Mouse (Mus musculus) heart, embryonic 15.5 days (tissue): Measurements from ENCODE around the gene Rftn1. TPM values are rescaled to one million over a fixed set of nuclear protein-coding genes. Genes with fewer than 3 reads are reported as not detected.
"Not testable (repeated sequence)": the region's sequence is repeated elsewhere in the genome, so short reads cannot be mapped to it uniquely, and the experiment has no call there.

Experiments used
- ATAC-seq: fragments of 200-750 bp; cut with Nextera tagmentation; replicated peaks from 2 replicates; pipeline ENCODE4 v1.8.0; 2017; ENCODE audit warnings: low read depth, moderate TSS enrichment; ENCODE audit not compliant: insufficient number of reproducible peaks, insufficient read depth, low FRiP score
- H3K27ac ChIP-seq: fragments of 300-500 bp; sonication (generic); 2 replicates; pipeline ENCODE4 v1.5.1; 2015; ENCODE audit warnings: mild to moderate bottlenecking, inconsistent platforms
- H3K27me3 ChIP-seq: fragments of 300-500 bp; sonication (generic); 2 replicates; pipeline ENCODE4 v1.6.1; 2015; ENCODE audit warnings: inconsistent platforms
- H3K36me3 ChIP-seq: fragments of 300-500 bp; sonication (generic); 2 replicates; pipeline ENCODE4 v1.6.1; 2015; ENCODE audit warnings: mild to moderate bottlenecking, inconsistent platforms
- H3K4me1 ChIP-seq: fragments of 300-500 bp; sonication (generic); replicated peaks from 2 replicates; pipeline ENCODE4 v1.6.1; 2015; ENCODE audit warnings: inconsistent platforms
- H3K4me2 ChIP-seq: fragments of 300-500 bp; sonication (generic); 2 replicates; pipeline ENCODE4 v1.6.1; 2015; ENCODE audit warnings: inconsistent platforms, mild to moderate bottlenecking, moderate library complexity
- H3K4me3 ChIP-seq: fragments of 300-500 bp; sonication (generic); 2 replicates; pipeline ENCODE4 v1.5.1; 2015; ENCODE audit warnings: mild to moderate bottlenecking, inconsistent platforms
- H3K9ac ChIP-seq: fragments of 300-500 bp; sonication (generic); 2 replicates; pipeline ENCODE4 v1.6.1; 2015; ENCODE audit warnings: mild to moderate bottlenecking, inconsistent platforms
- H3K9me3 ChIP-seq: fragments of 300-500 bp; sonication (generic); replicated peaks from 2 replicates; pipeline ENCODE4 v1.6.1; 2016; ENCODE audit warnings: inconsistent platforms
- WGBS: fragments of 180-500 bp; shearing (Covaris S2); methylation state at CpG from one replicate; pipeline ENCODE4 v1.1.7; 2015; ENCODE audit warnings: mixed read lengths; 5-methylcytosine and 5-hydroxymethylcytosine counted together
- polyA plus RNA-seq: library from polyadenylated mRNA; unstranded; fragments of >200 nt; fragmentation: Nextera tagmentation; extraction: Ambion mirVana; gene quantifications from 2 replicates; pipeline ENCODE4 v1.2.1, GENCODE M21; 2015

Gene Rftn1
- polyA plus RNA-seq, 1 experiment from 2014 or later: 29.7 TPM

- Histone ChIP-seq H3K36me3 (no peaks in the 10 kb centered on the region), H3K4me1 (0 out of 2 replicates have a peak, but pooled peaks cover 2% of the 10 kb centered on the region), H3K4me2 (no peak overlapping the region), H3K27ac (no peak overlapping the region), H3K9ac (no peak overlapping the region), H3K9me3 (no peaks in the 10 kb centered on the region), H3K4me3 (no peak overlapping the region), H3K27me3 (no peaks in the 10 kb centered on the region)
- WGBS: 72% methylated on average over 5 of the region's 5 CpGs
- ATAC-seq: no peak
These were observed 34.2 kb upstream of the Rftn1 start for GRCm38 (mm10) chr17:50224718-50225117.

GRCm38 (mm10) chr17:50217978-50218377 is 27.5 kb upstream of the Rftn1 start:
- H3K27ac ChIP-seq: no peak overlapping the region
- H3K9ac ChIP-seq: no peak overlapping the region
- no peaks in the 10 kb centered on the region for H3K9me3 ChIP-seq
- ATAC-seq: no peak
- no peaks in the 10 kb centered on the region for H3K4me1 ChIP-seq
- no peaks in the 10 kb centered on the region for H3K27me3 ChIP-seq
- no peaks in the 10 kb centered on the region for H3K36me3 ChIP-seq
- H3K4me3 ChIP-seq: no peak overlapping the region
- no peak overlapping the region for H3K4me2 ChIP-seq
- 70% methylated on average over 4 of the region's 4 CpGs for WGBS

- ATAC-seq: no peak
- no peak overlapping the region for H3K4me2 ChIP-seq
- no peaks in the 10 kb centered on the region for H3K4me1 ChIP-seq
- no peak overlapping the region for H3K4me3 ChIP-seq
- no peak overlapping the region for H3K9ac ChIP-seq
- H3K27me3 ChIP-seq: no peaks in the 10 kb centered on the region
- H3K36me3 ChIP-seq: no peaks in the 10 kb centered on the region
- no peak overlapping the region for H3K27ac ChIP-seq
- H3K9me3 ChIP-seq: no peaks in the 10 kb centered on the region
- 75% methylated on average over 6 of the region's 6 CpGs for WGBS
These were observed 24.6 kb upstream of the Rftn1 start for GRCm38 (mm10) chr17:50215104-50215503.

- Histone ChIP-seq H3K27ac (no peak overlapping the region), H3K4me2 (no peak overlapping the region), H3K4me1 (no peaks in the 10 kb centered on the region), H3K4me3 (no peak overlapping the region), H3K9ac (no peak overlapping the region), H3K36me3 (no peaks in the 10 kb centered on the region), H3K27me3 (no peaks in the 10 kb centered on the region), H3K9me3 (no peaks in the 10 kb centered on the region)
- WGBS: 74% methylated on average over 4 of the region's 4 CpGs
- ATAC-seq: no peak
These were observed 22.6 kb upstream of the Rftn1 start for GRCm38 (mm10) chr17:50213117-50213516.

- no peaks in the 10 kb centered on the region for H3K9me3 ChIP-seq
- no peak overlapping the region for H3K4me3 ChIP-seq
- no peaks in the 10 kb centered on the region for H3K27me3 ChIP-seq
- H3K4me2 ChIP-seq: no peak overlapping the region
- H3K9ac ChIP-seq: no peak overlapping the region
- no peaks in the 10 kb centered on the region for H3K36me3 ChIP-seq
- H3K27ac ChIP-seq: no peak overlapping the region
- H3K4me1 ChIP-seq: no peaks in the 10 kb centered on the region
- WGBS: 87% methylated on average over 7 of the region's 7 CpGs
- ATAC-seq: no peak
These were observed 21.3 kb upstream of the Rftn1 start for GRCm38 (mm10) chr17:50211816-50212215.

- H3K4me3 ChIP-seq: no peak overlapping the region
- no peaks in the 10 kb centered on the region for H3K36me3 ChIP-seq
- no peak overlapping the region for H3K4me2 ChIP-seq
- no peaks in the 10 kb centered on the region for H3K27me3 ChIP-seq
- no peaks in the 10 kb centered on the region for H3K4me1 ChIP-seq
- WGBS: 83% methylated on average over 6 of the region's 6 CpGs
- no peaks in the 10 kb centered on the region for H3K9me3 ChIP-seq
- ATAC-seq: no peak
- no peak overlapping the region for H3K27ac ChIP-seq
- H3K9ac ChIP-seq: no peak overlapping the region
These were observed 19.4 kb upstream of the Rftn1 start for GRCm38 (mm10) chr17:50209831-50210230.

- 82% methylated on average over 7 of the region's 7 CpGs for WGBS
These were observed 17.9 kb upstream of the Rftn1 start for GRCm38 (mm10) chr17:50208137-50209045.

GRCm38 (mm10) chr17:50206262-50206661 is 15.8 kb upstream of the Rftn1 start:
- not testable (repeated sequence) for H3K4me3 ChIP-seq, H3K4me2 ChIP-seq, H3K9ac ChIP-seq, H3K9me3 ChIP-seq, H3K36me3 ChIP-seq, H3K4me1 ChIP-seq, H3K27me3 ChIP-seq, H3K27ac ChIP-seq, ATAC-seq
- WGBS: 87% methylated on average over 1 of the region's 1 CpGs

More at GRCm38 (mm10) chr17:50208137-50209045, 17.9 kb upstream of the Rftn1 start:
- Histone ChIP-seq H3K27ac (no peak overlapping the region), H3K4me1 (no peaks in the 10 kb centered on the region), H3K9ac (no peak overlapping the region), H3K9me3 (no peaks in the 10 kb centered on the region), H3K27me3 (no peaks in the 10 kb centered on the region), H3K4me2 (no peak overlapping the region), H3K36me3 (no peaks in the 10 kb centered on the region), H3K4me3 (no peak overlapping the region)
- ATAC-seq: no peak

GRCm38 (mm10) chr17:50205840-50206239 is 15.4 kb upstream of the Rftn1 start:
- not testable (repeated sequence) for H3K4me2 ChIP-seq, H3K27ac ChIP-seq, H3K9ac ChIP-seq, H3K4me1 ChIP-seq, ATAC-seq, H3K36me3 ChIP-seq, H3K4me3 ChIP-seq, H3K27me3 ChIP-seq, H3K9me3 ChIP-seq
- WGBS: 71% methylated on average over 2 of the region's 2 CpGs

GRCm38 (mm10) chr17:50205152-50205782 is 14.8 kb upstream of the Rftn1 start:
- no peak for ATAC-seq

GRCm38 (mm10) chr17:50201828-50202445 is 11.5 kb upstream of the Rftn1 start:
- H3K27me3 ChIP-seq: no peaks in the 10 kb centered on the region
- H3K4me1 ChIP-seq: peaks cover 11% of the 10 kb centered on the region
- no peak overlapping the region for H3K4me3 ChIP-seq
- H3K9me3 ChIP-seq: no peaks in the 10 kb centered on the region
- WGBS: 88% methylated on average over 12 of the region's 12 CpGs
- no peak overlapping the region for H3K4me2 ChIP-seq
- no peaks in the 10 kb centered on the region for H3K36me3 ChIP-seq
- no peak overlapping the region for H3K9ac ChIP-seq
- no peak for ATAC-seq
- no peak overlapping the region for H3K27ac ChIP-seq

More at GRCm38 (mm10) chr17:50205152-50205782, 14.8 kb upstream of the Rftn1 start:
- no peak overlapping the region for H3K27ac ChIP-seq
- no peaks in the 10 kb centered on the region for H3K27me3 ChIP-seq
- H3K4me1 ChIP-seq: peaks cover 8% of the 10 kb centered on the region; the same call in 1 of the 2 replicates
- H3K4me3 ChIP-seq: no peak overlapping the region
- H3K4me2 ChIP-seq: no peak overlapping the region
- H3K9ac ChIP-seq: no peak overlapping the region
- 81% methylated on average over 1 of the region's 1 CpGs for WGBS
- H3K9me3 ChIP-seq: no peaks in the 10 kb centered on the region
- no peaks in the 10 kb centered on the region for H3K36me3 ChIP-seq
